Mouse (Mus musculus) adrenal gland, postnatal 4 days (tissue): Measurements from ENCODE around the gene Igfbp6. TPM values are rescaled to one million over a fixed set of nuclear protein-coding genes. Genes with fewer than 3 reads are reported as not detected.

Experiments
- DNase-seq, 2 experiments: peaks; one replicate each; pipeline ENCODE4 v3.0.0; 2021 to 2022; ENCODE audit warnings: low spot score in 2 of 2, mixed read lengths in 2 of 2
- total RNA-seq, 2 experiments: library from RNA; stranded (reverse); gene quantifications; 2 replicates each; pipeline ENCODE4 v1.2.3; 2021

Gene Igfbp6
- total RNA-seq, 2 experiments from 2014 or later = 33.9 to 34.4 TPM

GRCm38 (mm10) chr15:102167620-102168021 lies 23.5 kb downstream of the Igfbp6 start:
- no peak for DNase-seq

GRCm38 (mm10) chr15:102169064-102169463 lies 24.9 kb downstream of the Igfbp6 start:
- no peak for DNase-seq

- no peak for DNase-seq
These were observed 29.4 kb downstream of the Igfbp6 start for GRCm38 (mm10) chr15:102173581-102173980.

- DNase-seq = no peak
These were observed 31.7 kb downstream of the Igfbp6 start for GRCm38 (mm10) chr15:102175736-102176319.

- no peak for DNase-seq
These were observed 32.6 kb downstream of the Igfbp6 start for GRCm38 (mm10) chr15:102176571-102177316.

GRCm38 (mm10) chr15:102177417-102177816 lies 33.3 kb downstream of the Igfbp6 start:
- no peak for DNase-seq

GRCm38 (mm10) chr15:102178279-102178678 lies 34.1 kb downstream of the Igfbp6 start:
- peak in 1 of 2 experiments; percentile 60 for DNase-seq

- DNase-seq = no peak
These were observed 34.9 kb downstream of the Igfbp6 start for GRCm38 (mm10) chr15:102179106-102179505.

- DNase-seq = no peak
These were observed 35.8 kb downstream of the Igfbp6 start for GRCm38 (mm10) chr15:102179924-102180323.

- no peak for DNase-seq
These were observed 38.9 kb downstream of the Igfbp6 start for GRCm38 (mm10) chr15:102183076-102183475.

- no peak for DNase-seq
These were observed 42.1 kb downstream of the Igfbp6 start for GRCm38 (mm10) chr15:102186239-102186638.

- no peak for DNase-seq
These were observed 43.9 kb downstream of the Igfbp6 start for GRCm38 (mm10) chr15:102188096-102188495.

GRCm38 (mm10) chr15:102188883-102189282 lies 44.7 kb downstream of the Igfbp6 start:
- DNase-seq = no peak

- DNase-seq = no peak
These were observed 47.5 kb downstream of the Igfbp6 start for GRCm38 (mm10) chr15:102191699-102192098.

GRCm38 (mm10) chr15:102192271-102192812 lies 48.2 kb downstream of the Igfbp6 start:
- no peak for DNase-seq

- no peak for DNase-seq
These were observed 48.7 kb downstream of the Igfbp6 start for GRCm38 (mm10) chr15:102192820-102193386.

GRCm38 (mm10) chr15:102193652-102194051 lies 49.5 kb downstream of the Igfbp6 start:
- DNase-seq = no peak

GRCm38 (mm10) chr15:102194439-102194838 lies 50.3 kb downstream of the Igfbp6 start:
- no peak for DNase-seq

GRCm38 (mm10) chr15:102195373-102195772 lies 51.2 kb downstream of the Igfbp6 start:
- no peak for DNase-seq

- DNase-seq = no peak
These were observed 54.7 kb downstream of the Igfbp6 start for GRCm38 (mm10) chr15:102198841-102199240.
